Mouse (Mus musculus): ENCODE data around the gene Asrgl1. TPM values are rescaled to one million over a fixed set of nuclear protein-coding genes. Genes with fewer than 3 reads are reported as not detected.
A peak's percentile ranks its signal among the peaks of the same experiment; 100 is the strongest.

Asrgl1 gene
- polyA plus RNA-seq, 1 experiment from 2014 or later = 15.0 TPM

- no peak overlapping the region for H3K4me3 ChIP-seq (ENCODE audit: low read depth, low read length)
- H3K27ac ChIP-seq (ENCODE audit: low read depth) = no peak overlapping the region
- no peak for TF ChIP-seq CTCF (IDR thresholded peaks at IDR 0.05; ENCODE audit: low read depth)
- DNase-seq (no peak), ATAC-seq (ENCODE audit: insufficient read depth) (no peak)
- H3K9ac ChIP-seq = no peak overlapping the region
- H3K4me2 ChIP-seq = no peak overlapping the region
- H3K36me3 ChIP-seq (ENCODE audit: insufficient read depth) = peaks cover 18% of the 10 kb centered on the region; the same call in 1 of the 2 replicates
- H3K27me3 ChIP-seq (ENCODE audit: insufficient read depth, low read length) = no peaks in the 10 kb centered on the region
- 58% methylated on average over 8 of the region's 8 CpGs for WGBS
- H3K9me3 ChIP-seq (ENCODE audit: low read depth, low read length) = no peaks in the 10 kb centered on the region
- H3K4me1 ChIP-seq (ENCODE audit: insufficient read depth) = 0 out of 2 replicates have a peak, but pooled peaks cover 3% of the 10 kb centered on the region
These were observed 23.4 kb downstream of the Asrgl1 start for GRCm38 (mm10) chr19:9112043-9112442.

- H3K4me1 ChIP-seq (ENCODE audit: insufficient read depth) = 0 out of 2 replicates have a peak, but pooled peaks cover 6% of the 10 kb centered on the region
- WGBS = 48% methylated on average over 4 of the region's 4 CpGs
These were observed 25.1 kb downstream of the Asrgl1 start for GRCm38 (mm10) chr19:9110182-9110869.

DNA sequence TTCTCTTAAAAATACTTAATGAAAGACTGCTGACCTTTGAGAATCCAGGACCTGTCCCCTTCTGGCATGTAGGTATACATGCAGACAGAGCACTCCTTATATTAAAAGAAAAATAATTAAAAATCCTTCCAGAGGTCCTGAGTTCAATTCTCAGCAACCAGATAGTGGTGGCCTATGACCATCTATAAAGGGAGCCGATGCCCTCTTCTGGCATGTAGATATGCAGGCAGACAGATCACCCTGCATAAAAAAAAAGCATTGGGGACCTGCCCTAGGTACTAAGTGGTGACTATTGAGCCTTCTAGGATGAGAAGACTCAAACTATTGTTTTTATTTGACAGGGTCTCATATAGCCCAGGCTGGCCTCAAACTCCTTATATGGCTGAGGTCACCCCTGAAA lies 26.9 kb downstream of the Asrgl1 start:
- Histone ChIP-seq H3K4me1 (ENCODE audit: insufficient read depth) (0 out of 2 replicates have a peak, but pooled peaks cover 6% of the 10 kb centered on the region), H3K4me2 (no peak overlapping the region), H3K9ac (no peak overlapping the region), H3K36me3 (ENCODE audit: insufficient read depth) (0 out of 2 replicates have a peak, but pooled peaks cover 4% of the 10 kb centered on the region), H3K27ac (ENCODE audit: low read depth) (no peak overlapping the region), H3K4me3 (ENCODE audit: low read depth, low read length) (no peak overlapping the region), H3K27me3 (ENCODE audit: insufficient read depth, low read length) (no peaks in the 10 kb centered on the region), H3K9me3 (ENCODE audit: low read depth, low read length) (no peaks in the 10 kb centered on the region)
- WGBS = 71% methylated on average over 1 of the region's 1 CpGs
- no peak for TF ChIP-seq CTCF (IDR thresholded peaks at IDR 0.05; ENCODE audit: low read depth)
- DNase-seq (no peak), ATAC-seq (ENCODE audit: insufficient read depth) (no peak)

More at GRCm38 (mm10) chr19:9110182-9110869, 25.1 kb downstream of the Asrgl1 start:
- Histone ChIP-seq H3K4me3 (ENCODE audit: low read depth, low read length) (no peak overlapping the region), H3K27me3 (ENCODE audit: insufficient read depth, low read length) (no peaks in the 10 kb centered on the region), H3K4me2 (no peak overlapping the region), H3K9me3 (ENCODE audit: low read depth, low read length) (no peaks in the 10 kb centered on the region), H3K9ac (no peak overlapping the region), H3K36me3 (ENCODE audit: insufficient read depth) (peaks cover 11% of the 10 kb centered on the region; the same call in 1 of the 2 replicates), H3K27ac (ENCODE audit: low read depth) (no peak overlapping the region)
- ATAC-seq (ENCODE audit: insufficient read depth) (peak; percentile 71; the same call in 1 of the 2 replicates), DNase-seq (peak; percentile 93)
- TF ChIP-seq CTCF (IDR thresholded peaks at IDR 0.05; ENCODE audit: low read depth) = peak; percentile 90

DNA sequence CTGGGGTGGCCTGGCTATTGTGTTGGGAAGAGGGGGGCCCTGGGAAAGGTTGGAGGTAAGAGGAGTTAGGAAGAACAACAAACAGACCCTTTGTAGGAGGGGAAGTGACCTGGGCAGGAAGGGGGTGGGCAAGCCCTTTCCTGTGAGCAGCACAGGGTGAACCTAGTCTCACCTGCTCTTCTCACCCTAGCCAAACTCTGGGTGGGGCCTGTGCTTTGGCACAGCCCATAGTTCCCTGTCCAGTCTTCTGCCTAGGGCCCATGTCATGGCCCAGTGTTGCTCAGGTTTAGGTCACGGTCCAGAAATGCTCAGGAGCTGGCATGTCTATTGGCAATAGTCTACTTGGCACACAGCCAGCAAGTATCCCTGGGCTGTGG lies 28.1 kb downstream of the Asrgl1 start:
- no peak overlapping the region for H3K9ac ChIP-seq

GRCm38 (mm10) chr19:9106751-9107378 lies 28.6 kb downstream of the Asrgl1 start:
- H3K27ac ChIP-seq (ENCODE audit: low read depth) = peak overlapping the region; percentile 54
- H3K36me3 ChIP-seq (ENCODE audit: insufficient read depth) = no peaks in the 10 kb centered on the region
- no peak overlapping the region for H3K4me2 ChIP-seq
- H3K27me3 ChIP-seq (ENCODE audit: insufficient read depth, low read length) = no peaks in the 10 kb centered on the region
- H3K9me3 ChIP-seq (ENCODE audit: low read depth, low read length) = no peaks in the 10 kb centered on the region
- peak; percentile 71 for ATAC-seq (ENCODE audit: insufficient read depth)
- H3K4me1 ChIP-seq (ENCODE audit: insufficient read depth) = 0 out of 2 replicates have a peak, but pooled peaks cover 6% of the 10 kb centered on the region
- H3K9ac ChIP-seq = no peak overlapping the region
- DNase-seq = peak; percentile 36
- WGBS = 11% methylated on average over 4 of the region's 4 CpGs
- no peak overlapping the region for H3K4me3 ChIP-seq (ENCODE audit: low read depth, low read length)
- no peak for TF ChIP-seq CTCF (IDR thresholded peaks at IDR 0.05; ENCODE audit: low read depth)

More for the DNA sequence above, 28.1 kb downstream of the Asrgl1 start:
- no peak for TF ChIP-seq CTCF (IDR thresholded peaks at IDR 0.05; ENCODE audit: low read depth)
- no peak overlapping the region for H3K4me2 ChIP-seq
- peak; percentile 43; the same call in 1 of the 2 replicates for ATAC-seq (ENCODE audit: insufficient read depth)
- H3K36me3 ChIP-seq (ENCODE audit: insufficient read depth) = no peaks in the 10 kb centered on the region
- H3K4me1 ChIP-seq (ENCODE audit: insufficient read depth) = 0 out of 2 replicates have a peak, but pooled peaks cover 6% of the 10 kb centered on the region
- no peaks in the 10 kb centered on the region for H3K27me3 ChIP-seq (ENCODE audit: insufficient read depth, low read length)
- 30% methylated on average over 1 of the region's 1 CpGs for WGBS
- no peak overlapping the region for H3K4me3 ChIP-seq (ENCODE audit: low read depth, low read length)
- no peak for DNase-seq
- no peaks in the 10 kb centered on the region for H3K9me3 ChIP-seq (ENCODE audit: low read depth, low read length)
- H3K27ac ChIP-seq (ENCODE audit: low read depth) = peak overlapping the region; percentile 54

- H3K9ac ChIP-seq = no peak overlapping the region
- 53% methylated on average over 5 of the region's 5 CpGs for WGBS
- H3K9me3 ChIP-seq (ENCODE audit: low read depth, low read length) = no peaks in the 10 kb centered on the region
- H3K4me2 ChIP-seq = no peak overlapping the region
- H3K27me3 ChIP-seq (ENCODE audit: insufficient read depth, low read length) = no peaks in the 10 kb centered on the region
- TF ChIP-seq CTCF (IDR thresholded peaks at IDR 0.05; ENCODE audit: low read depth) = no peak
- ATAC-seq (ENCODE audit: insufficient read depth) = no peak; the same call in 1 of the 2 replicates
- peak overlapping the region; percentile 54; the same call in 1 of the 2 replicates for H3K27ac ChIP-seq (ENCODE audit: low read depth)
- no peaks in the 10 kb centered on the region for H3K36me3 ChIP-seq (ENCODE audit: insufficient read depth)
- 0 out of 2 replicates have a peak, but pooled peaks cover 6% of the 10 kb centered on the region for H3K4me1 ChIP-seq (ENCODE audit: insufficient read depth)
- DNase-seq = no peak
- H3K4me3 ChIP-seq (ENCODE audit: low read depth, low read length) = no peak overlapping the region
These were observed 29.3 kb downstream of the Asrgl1 start for GRCm38 (mm10) chr19:9106096-9106495.

GRCm38 (mm10) chr19:9105101-9105685 lies 30.2 kb downstream of the Asrgl1 start:
- no peak overlapping the region for H3K27ac ChIP-seq (ENCODE audit: low read depth)

More at GRCm38 (mm10) chr19:9105101-9105685, 30.2 kb downstream of the Asrgl1 start:
- no peaks in the 10 kb centered on the region for H3K9me3 ChIP-seq (ENCODE audit: low read depth, low read length)
- DNase-seq (no peak), ATAC-seq (ENCODE audit: insufficient read depth) (no peak)
- H3K27me3 ChIP-seq (ENCODE audit: insufficient read depth, low read length) = no peaks in the 10 kb centered on the region
- no peak for TF ChIP-seq CTCF (IDR thresholded peaks at IDR 0.05; ENCODE audit: low read depth)
- WGBS = 64% methylated on average over 3 of the region's 3 CpGs
- H3K4me1 ChIP-seq (ENCODE audit: insufficient read depth) = 0 out of 2 replicates have a peak, but pooled peaks cover 6% of the 10 kb centered on the region
- H3K4me3 ChIP-seq (ENCODE audit: low read depth, low read length) = no peak overlapping the region
- H3K4me2 ChIP-seq = no peak overlapping the region
- no peak overlapping the region for H3K9ac ChIP-seq
- no peaks in the 10 kb centered on the region for H3K36me3 ChIP-seq (ENCODE audit: insufficient read depth)

Data from lung, embryonic 14.5 days (tissue).